Mouse (Mus musculus) bone marrow macrophage, adult 2 months (primary cell): ENCODE measurements at regions not wholly inside any gene's neighbourhood (a gene's known extent, or its start where the extent isn't known, plus 50 kb on each side); places are given as distances from the start of the nearest gene placed in this dataset.

Experiments
- CTCF ChIP-seq: IDR thresholded peaks from 2 replicates; pipeline ENCODE4 v1.5.1; 2012; ENCODE audit warnings: low read depth, mild to moderate bottlenecking, low read length, moderate library complexity
- POLR2A ChIP-seq: IDR thresholded peaks from 2 replicates; pipeline ENCODE4 v1.6.1; 2012; ENCODE audit warnings: mild to moderate bottlenecking, low read depth, low read length, borderline replicate concordance

DNA sequence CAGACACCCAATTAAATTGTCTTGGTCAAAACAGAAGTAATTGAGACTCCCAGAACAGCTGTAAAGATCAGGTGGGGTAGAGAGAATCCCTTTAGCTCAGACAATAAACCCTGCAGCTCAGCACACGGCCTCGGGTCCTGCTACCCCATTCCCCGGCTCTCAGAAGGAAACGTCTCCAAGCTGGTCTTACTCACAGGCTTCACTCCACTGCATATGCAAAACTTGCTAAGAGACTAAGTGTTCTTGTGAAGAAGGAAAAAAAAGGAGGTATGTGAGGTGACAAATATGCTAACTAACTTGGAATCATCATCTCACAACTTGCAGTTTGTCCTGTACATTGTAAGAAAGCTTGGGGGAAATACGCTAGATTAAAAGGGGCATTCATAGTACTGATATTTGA, 79.6 kb upstream of the Ipo5 start:
- TF ChIP-seq POLR2A (no peak), CTCF (no peak)
